Mouse (Mus musculus) heart, embryonic 10.5 days (tissue): ENCODE measurements around the gene Ttc28. TPM values are rescaled to one million over a fixed set of nuclear protein-coding genes. Genes with fewer than 3 reads are reported as not detected.
"Not testable (repeated sequence)": the region's sequence is repeated elsewhere in the genome, so short reads cannot be mapped to it uniquely, and the experiment has no call there.

Source experiments
- DNase-seq: peaks from one replicate; pipeline ENCODE4 v3.0.0-alpha.2; 2017; ENCODE audit warnings: low spot score
- H3K27ac ChIP-seq: fragments of 300-500 bp; sonication (generic); 2 replicates; pipeline ENCODE4 v1.5.1; 2016; ENCODE audit warnings: mild to moderate bottlenecking
- H3K27me3 ChIP-seq: fragments of 300-500 bp; sonication (generic); 2 replicates; pipeline ENCODE4 v1.6.1; 2016; ENCODE audit warnings: mild to moderate bottlenecking; ENCODE audit not compliant: poor library complexity, insufficient read depth, severe bottlenecking
- H3K36me3 ChIP-seq: fragments of 300-500 bp; sonication (generic); 2 replicates; pipeline ENCODE4 v1.6.1; 2016; ENCODE audit warnings: mild to moderate bottlenecking, moderate library complexity
- H3K4me1 ChIP-seq: fragments of 300-500 bp; sonication (generic); 2 replicates; pipeline ENCODE4 v1.6.1; 2016; ENCODE audit warnings: mild to moderate bottlenecking
- H3K4me3 ChIP-seq: fragments of 300-500 bp; sonication (generic); 2 replicates; pipeline ENCODE4 v1.5.1; 2016; ENCODE audit warnings: mild to moderate bottlenecking, moderate library complexity
- H3K9me3 ChIP-seq: fragments of 300-500 bp; sonication (generic); 2 replicates; pipeline ENCODE4 v1.6.1; 2016; ENCODE audit warnings: mild to moderate bottlenecking, moderate library complexity
- WGBS: fragments of 180-500 bp; shearing (Covaris S2); methylation state at CpG from one replicate; pipeline ENCODE4 v1.1.7; 2016; 5-methylcytosine and 5-hydroxymethylcytosine counted together
- polyA plus RNA-seq: library from polyadenylated mRNA; unstranded; fragments of >200 nt; fragmentation: Nextera tagmentation; extraction: Ambion mirVana; gene quantifications from 2 replicates; pipeline ENCODE4 v1.2.1, GENCODE M21; 2016

Gene Ttc28
- polyA plus RNA-seq, 1 experiment from 2014 or later, result 10.9 TPM

- Histone ChIP-seq H3K27me3 (peaks cover 46% of the 10 kb centered on the region), H3K27ac (0 out of 2 replicates have a peak overlapping the region, but pooled peaks have one; percentile 7), H3K4me3 (no peak overlapping the region), H3K4me1 (peaks cover 21% of the 10 kb centered on the region), H3K9me3 (no peaks in the 10 kb centered on the region), H3K36me3 (0 out of 2 replicates have a peak, but pooled peaks cover 7% of the 10 kb centered on the region)
- no peak for DNase-seq
- WGBS, result 65% methylated on average over 7 of the region's 7 CpGs
Measured at GRCm38 (mm10) chr5:111256181-111256580, 376.6 kb downstream of the Ttc28 start.

GRCm38 (mm10) chr5:111257127-111257526 is 377.5 kb downstream of the Ttc28 start:
- H3K4me3 ChIP-seq, result no peak overlapping the region
- 8% methylated on average over 2 of the region's 2 CpGs for WGBS
- H3K27ac ChIP-seq, result no peak overlapping the region
- peaks cover 31% of the 10 kb centered on the region for H3K4me1 ChIP-seq
- H3K9me3 ChIP-seq, result no peaks in the 10 kb centered on the region
- H3K36me3 ChIP-seq, result 0 out of 2 replicates have a peak, but pooled peaks cover 7% of the 10 kb centered on the region
- peaks cover 45% of the 10 kb centered on the region for H3K27me3 ChIP-seq
- DNase-seq, result no peak

- Histone ChIP-seq H3K27ac (peak overlapping the region; percentile 76; the same call in 1 of the 2 replicates), H3K27me3 (peaks cover 20% of the 10 kb centered on the region), H3K4me1 (peaks cover 48% of the 10 kb centered on the region)
- WGBS, result 50% methylated on average over 1 of the region's 1 CpGs
- not testable (repeated sequence) for H3K9me3 ChIP-seq, H3K4me3 ChIP-seq, H3K36me3 ChIP-seq, DNase-seq
Measured at GRCm38 (mm10) chr5:111261162-111261561, 381.6 kb downstream of the Ttc28 start.

- no peak for DNase-seq
- H3K4me3 ChIP-seq, result no peak overlapping the region
- WGBS, result 63% methylated on average over 13 of the region's 13 CpGs
- H3K27ac ChIP-seq, result peak overlapping the region; percentile 79
- H3K9me3 ChIP-seq, result peaks cover 7% of the 10 kb centered on the region
- peaks cover 23% of the 10 kb centered on the region for H3K27me3 ChIP-seq
- peaks cover 15% of the 10 kb centered on the region for H3K36me3 ChIP-seq
- peaks cover 48% of the 10 kb centered on the region for H3K4me1 ChIP-seq
Measured at GRCm38 (mm10) chr5:111261733-111262573, 382.4 kb downstream of the Ttc28 start.

GRCm38 (mm10) chr5:111262574-111263239 is 383.1 kb downstream of the Ttc28 start:
- 18% methylated on average over 11 of the region's 11 CpGs for WGBS
- Histone ChIP-seq H3K27me3 (peaks cover 20% of the 10 kb centered on the region), H3K9me3 (peaks cover 7% of the 10 kb centered on the region), H3K4me1 (peaks cover 48% of the 10 kb centered on the region), H3K36me3 (peaks cover 16% of the 10 kb centered on the region), H3K27ac (peak overlapping the region; percentile 79), H3K4me3 (peak overlapping the region; percentile 3; the same call in 1 of the 2 replicates)
- no peak for DNase-seq

GRCm38 (mm10) chr5:111263370-111263769 is 383.8 kb downstream of the Ttc28 start:
- no peak for DNase-seq
- H3K4me3 ChIP-seq, result peak overlapping the region; percentile 6; the same call in 1 of the 2 replicates
- 14% methylated on average over 5 of the region's 5 CpGs for WGBS
- peaks cover 16% of the 10 kb centered on the region for H3K27me3 ChIP-seq
- H3K36me3 ChIP-seq, result peaks cover 16% of the 10 kb centered on the region
- peak overlapping the region; percentile 79 for H3K27ac ChIP-seq
- peaks cover 52% of the 10 kb centered on the region for H3K4me1 ChIP-seq
- peaks cover 7% of the 10 kb centered on the region for H3K9me3 ChIP-seq

GRCm38 (mm10) chr5:111264488-111264887 is 384.9 kb downstream of the Ttc28 start:
- DNase-seq, result no peak
- peaks cover 16% of the 10 kb centered on the region for H3K27me3 ChIP-seq

GRCm38 (mm10) chr5:111266658-111267057 is 387.1 kb downstream of the Ttc28 start:
- Histone ChIP-seq H3K4me1 (peaks cover 68% of the 10 kb centered on the region), H3K27me3 (peaks cover 18% of the 10 kb centered on the region), H3K27ac (no peak overlapping the region), H3K4me3 (no peak overlapping the region), H3K36me3 (peaks cover 14% of the 10 kb centered on the region), H3K9me3 (peaks cover 7% of the 10 kb centered on the region)
- 89% methylated on average over 5 of the region's 5 CpGs for WGBS
- no peak for DNase-seq

More at GRCm38 (mm10) chr5:111264488-111264887, 384.9 kb downstream of the Ttc28 start:
- WGBS, result 84% methylated on average over 7 of the region's 7 CpGs
- peaks cover 7% of the 10 kb centered on the region for H3K9me3 ChIP-seq
- H3K36me3 ChIP-seq, result peaks cover 16% of the 10 kb centered on the region
- no peak overlapping the region for H3K4me3 ChIP-seq
- H3K4me1 ChIP-seq, result peaks cover 63% of the 10 kb centered on the region
- H3K27ac ChIP-seq, result peak overlapping the region; percentile 79; the same call in 1 of the 2 replicates

GRCm38 (mm10) chr5:111267100-111267499 is 387.5 kb downstream of the Ttc28 start:
- Histone ChIP-seq H3K36me3 (peaks cover 14% of the 10 kb centered on the region), H3K4me1 (peaks cover 63% of the 10 kb centered on the region), H3K4me3 (no peak overlapping the region), H3K9me3 (peaks cover 7% of the 10 kb centered on the region), H3K27ac (no peak overlapping the region), H3K27me3 (peaks cover 23% of the 10 kb centered on the region)
- no peak for DNase-seq
- WGBS, result 70% methylated on average over 3 of the region's 3 CpGs

- Histone ChIP-seq H3K4me3 (no peak overlapping the region), H3K27ac (no peak overlapping the region), H3K4me1 (peaks cover 51% of the 10 kb centered on the region), H3K9me3 (peaks cover 7% of the 10 kb centered on the region), H3K27me3 (peaks cover 35% of the 10 kb centered on the region), H3K36me3 (peaks cover 21% of the 10 kb centered on the region)
- no peak for DNase-seq
- 13% methylated on average over 2 of the region's 2 CpGs for WGBS
Measured at GRCm38 (mm10) chr5:111268852-111269251, 389.2 kb downstream of the Ttc28 start.

- peaks cover 25% of the 10 kb centered on the region for H3K36me3 ChIP-seq
- H3K27ac ChIP-seq, result no peak overlapping the region
- 61% methylated on average over 6 of the region's 6 CpGs for WGBS
- H3K4me3 ChIP-seq, result no peak overlapping the region
- peaks cover 45% of the 10 kb centered on the region for H3K4me1 ChIP-seq
- peak; percentile 86 for DNase-seq
- H3K27me3 ChIP-seq, result peaks cover 38% of the 10 kb centered on the region
- peaks cover 7% of the 10 kb centered on the region for H3K9me3 ChIP-seq
Measured at GRCm38 (mm10) chr5:111269613-111270205, 390.1 kb downstream of the Ttc28 start.

GRCm38 (mm10) chr5:111270246-111271002 is 390.8 kb downstream of the Ttc28 start:
- DNase-seq, result no peak
- H3K4me3 ChIP-seq, result no peak overlapping the region
- peaks cover 43% of the 10 kb centered on the region for H3K27me3 ChIP-seq
- WGBS, result 72% methylated on average over 15 of the region's 15 CpGs
- H3K36me3 ChIP-seq, result peaks cover 21% of the 10 kb centered on the region
- H3K4me1 ChIP-seq, result peaks cover 47% of the 10 kb centered on the region
- H3K9me3 ChIP-seq, result peaks cover 7% of the 10 kb centered on the region
- no peak overlapping the region for H3K27ac ChIP-seq
